Mouse (Mus musculus) small intestine, adult 2 months (tissue): ENCODE measurements around the gene Lef1. TPM values are rescaled to one million over a fixed set of nuclear protein-coding genes. Genes with fewer than 3 reads are reported as not detected.

ENCODE experiments used
- H3K27ac ChIP-seq: fragments of 200-500 bp; 2 replicates; pipeline ENCODE4 v1.5.1; 2012; ENCODE audit warnings: low read depth, low read length, control low read depth, inconsistent platforms; ENCODE audit not compliant: insufficient read depth
- H3K27me3 ChIP-seq: fragments of 200-500 bp; 2 replicates; pipeline ENCODE4 v1.6.1; 2012; ENCODE audit warnings: mild to moderate bottlenecking, moderate library complexity, low read length, inconsistent platforms; ENCODE audit not compliant: control insufficient read depth, insufficient read depth
- H3K36me3 ChIP-seq: fragments of 200-500 bp; 2 replicates; pipeline ENCODE4 v1.6.1; 2012; ENCODE audit warnings: mild to moderate bottlenecking, low read length, control low read depth, inconsistent platforms; ENCODE audit not compliant: control insufficient read depth, insufficient read depth
- H3K4me1 ChIP-seq: fragments of 200-500 bp; 2 replicates; pipeline ENCODE4 v1.6.1; 2012; ENCODE audit warnings: low read length, inconsistent platforms, mixed read lengths; ENCODE audit not compliant: control insufficient read depth, insufficient read depth, insufficient read length
- H3K4me3 ChIP-seq: fragments of 200-500 bp; 2 replicates; pipeline ENCODE4 v1.5.1; 2012; ENCODE audit warnings: low read depth, mild to moderate bottlenecking, control low read depth, inconsistent platforms, low read length, moderate library complexity
- CTCF ChIP-seq: fragments of 200-500 bp; IDR thresholded peaks from 2 replicates; pipeline ENCODE4 v1.5.1; 2012; ENCODE audit warnings: low read depth, mild to moderate bottlenecking, control low read depth, inconsistent platforms, low read length, moderate library complexity, mixed read lengths; ENCODE audit not compliant: insufficient replicate concordance, insufficient read length; ENCODE audit errors: extremely low read depth
- POLR2A ChIP-seq: fragments of 200-500 bp; IDR thresholded peaks from 2 replicates; pipeline ENCODE4 v1.6.1; 2012; ENCODE audit warnings: low read depth, mild to moderate bottlenecking, control low read depth, inconsistent platforms, low read length, moderate library complexity
- WGBS: fragments of 180-500 bp; shearing (Covaris S2); methylation state at CpG from one replicate; pipeline ENCODE4 v1.1.7; 2018; 5-methylcytosine and 5-hydroxymethylcytosine counted together
- polyA plus RNA-seq: library from polyadenylated mRNA; depleted of rRNA; stranded (reverse); fragments of >200 nt; gene quantifications from 2 replicates; pipeline ENCODE4 v1.2.3, GENCODE M21; 2012

Lef1 gene
- polyA plus RNA-seq, 1 experiment: 1.1 TPM

- Histone ChIP-seq H3K4me3 (no peak overlapping the region), H3K27me3 (no peaks in the 10 kb centered on the region), H3K36me3 (no peaks in the 10 kb centered on the region), H3K27ac (no peak overlapping the region), H3K4me1 (no peaks in the 10 kb centered on the region)
- TF ChIP-seq CTCF (no peak), POLR2A (no peak)
- 91% methylated on average over 7 of the region's 7 CpGs for WGBS
These were observed 29.8 kb downstream of the Lef1 start for GRCm38 (mm10) chr3:131140091-131140462.

- H3K27ac ChIP-seq: no peak overlapping the region
- no peaks in the 10 kb centered on the region for H3K27me3 ChIP-seq
- no peaks in the 10 kb centered on the region for H3K36me3 ChIP-seq
- 47% methylated on average over 4 of the region's 4 CpGs for WGBS
- H3K4me1 ChIP-seq: no peaks in the 10 kb centered on the region
- H3K4me3 ChIP-seq: no peak overlapping the region
- TF ChIP-seq POLR2A (no peak), CTCF (no peak)
These were observed 31.3 kb downstream of the Lef1 start for GRCm38 (mm10) chr3:131141546-131141945.

- H3K36me3 ChIP-seq: no peaks in the 10 kb centered on the region
- no peaks in the 10 kb centered on the region for H3K4me1 ChIP-seq
- no peak overlapping the region for H3K27ac ChIP-seq
- no peak for TF ChIP-seq CTCF
- H3K4me3 ChIP-seq: no peak overlapping the region
- H3K27me3 ChIP-seq: no peaks in the 10 kb centered on the region
- WGBS: 70% methylated on average over 2 of the region's 2 CpGs
These were observed 34.0 kb downstream of the Lef1 start for GRCm38 (mm10) chr3:131144250-131144649.

GRCm38 (mm10) chr3:131152921-131153320 lies 42.6 kb downstream of the Lef1 start:
- no peak overlapping the region for H3K27ac ChIP-seq
- H3K36me3 ChIP-seq: no peaks in the 10 kb centered on the region
- no peaks in the 10 kb centered on the region for H3K4me1 ChIP-seq
- no peak overlapping the region for H3K4me3 ChIP-seq
- TF ChIP-seq CTCF (no peak), POLR2A (no peak)
- H3K27me3 ChIP-seq: no peaks in the 10 kb centered on the region
- 94% methylated on average over 4 of the region's 4 CpGs for WGBS

- TF ChIP-seq CTCF: no peak
- no peak for TF ChIP-seq POLR2A
- H3K27me3 ChIP-seq: no peaks in the 10 kb centered on the region
- 80% methylated on average over 4 of the region's 4 CpGs for WGBS
- H3K27ac ChIP-seq: no peak overlapping the region
- no peak overlapping the region for H3K4me3 ChIP-seq
- H3K36me3 ChIP-seq: no peaks in the 10 kb centered on the region
- no peaks in the 10 kb centered on the region for H3K4me1 ChIP-seq
These were observed 43.6 kb downstream of the Lef1 start for GRCm38 (mm10) chr3:131153896-131154295.

- Histone ChIP-seq H3K27ac (no peak overlapping the region), H3K36me3 (no peaks in the 10 kb centered on the region), H3K4me3 (no peak overlapping the region), H3K4me1 (no peaks in the 10 kb centered on the region), H3K27me3 (no peaks in the 10 kb centered on the region)
- 85% methylated on average over 9 of the region's 9 CpGs for WGBS
- no peak for TF ChIP-seq CTCF
- TF ChIP-seq POLR2A: no peak
These were observed 44.3 kb downstream of the Lef1 start for GRCm38 (mm10) chr3:131154576-131154975.

- WGBS: 87% methylated on average over 7 of the region's 7 CpGs
These were observed 44.8 kb downstream of the Lef1 start for GRCm38 (mm10) chr3:131155066-131155465.

GRCm38 (mm10) chr3:131155657-131156056 lies 45.4 kb downstream of the Lef1 start:
- no peaks in the 10 kb centered on the region for H3K4me1 ChIP-seq
- no peaks in the 10 kb centered on the region for H3K36me3 ChIP-seq
- no peak overlapping the region for H3K27ac ChIP-seq
- 76% methylated on average over 3 of the region's 3 CpGs for WGBS
- H3K4me3 ChIP-seq: no peak overlapping the region
- H3K27me3 ChIP-seq: no peaks in the 10 kb centered on the region
- no peak for TF ChIP-seq CTCF
- TF ChIP-seq POLR2A: no peak

More at GRCm38 (mm10) chr3:131155066-131155465, 44.8 kb downstream of the Lef1 start:
- H3K27me3 ChIP-seq: no peaks in the 10 kb centered on the region
- TF ChIP-seq POLR2A (no peak), CTCF (no peak)
- no peak overlapping the region for H3K27ac ChIP-seq
- no peaks in the 10 kb centered on the region for H3K4me1 ChIP-seq
- H3K4me3 ChIP-seq: no peak overlapping the region
- no peaks in the 10 kb centered on the region for H3K36me3 ChIP-seq
